Mouse (Mus musculus) MEL (cell line): ENCODE measurements at regions not wholly inside any gene's neighbourhood (a gene's known extent, or its start where the extent isn't known, plus 50 kb on each side); places are given as distances from the start of the nearest gene placed in this dataset.

Experiments
- DNase-seq: peaks from one replicate; pipeline ENCODE4 v3.0.0; 2011; ENCODE audit warnings: low read depth, low spot score
- H3K27ac ChIP-seq: 2 replicates; pipeline ENCODE4 v1.5.1; 2012; ENCODE audit warnings: low read depth, mild to moderate bottlenecking, control low read depth, low read length, moderate library complexity; ENCODE audit not compliant: control insufficient read depth
- H3K27me3 ChIP-seq, 2 experiments: fragments of 150-350 bp in 1 of 2; sonication (generic) in 1 of 2; 2 replicates each; pipeline ENCODE4 v1.6.1; 2012; ENCODE audit warnings: low read length in 2 of 2, mild to moderate bottlenecking in 2 of 2, improper control_type of control experiment in 1 of 2, moderate library complexity in 1 of 2; ENCODE audit not compliant: insufficient read depth in 2 of 2, control insufficient read depth in 1 of 2
- H3K36me3 ChIP-seq, 2 experiments: 2 replicates each; pipeline ENCODE4 v1.6.1; 2012 to 2014; ENCODE audit warnings: low read length in 2 of 2, improper control_type of control experiment in 1 of 2, inconsistent platforms in 1 of 2, mild to moderate bottlenecking in 1 of 2; ENCODE audit not compliant: insufficient read depth in 2 of 2, control insufficient read depth in 1 of 2
- H3K4me1 ChIP-seq, 2 experiments: fragments of 150-350 bp in 1 of 2; sonication (generic) in 1 of 2; 2 replicates each; pipeline ENCODE4 v1.6.1; 2012; ENCODE audit warnings: low read length in 2 of 2, improper control_type of control experiment in 1 of 2, mild to moderate bottlenecking in 1 of 2; ENCODE audit not compliant: insufficient read depth in 2 of 2, control insufficient read depth in 1 of 2
- H3K4me3 ChIP-seq, 2 experiments: fragments of 150-350 bp in 1 of 2; sonication (generic) in 1 of 2; 2 replicates each; pipeline ENCODE4 v1.5.1; 2012; ENCODE audit warnings: low read depth in 2 of 2, low read length in 2 of 2, mild to moderate bottlenecking in 2 of 2, moderate library complexity in 2 of 2, control low read depth in 1 of 2, improper control_type of control experiment in 1 of 2; ENCODE audit not compliant: control insufficient read depth in 1 of 2, insufficient read depth in 1 of 2
- H3K79me2 ChIP-seq: 2 replicates; pipeline ENCODE4 v1.6.1; 2012; ENCODE audit warnings: mild to moderate bottlenecking, low read length, moderate library complexity; ENCODE audit not compliant: control insufficient read depth, poor library complexity, insufficient read depth
- H3K9ac ChIP-seq: 2 replicates; pipeline ENCODE4 v1.6.1; 2012; ENCODE audit warnings: low read depth, mild to moderate bottlenecking, control low read depth, low read length, moderate library complexity; ENCODE audit not compliant: control insufficient read depth, poor library complexity, severe bottlenecking
- H3K9me3 ChIP-seq: fragments of 150-350 bp; sonication (generic); replicated peaks from 2 replicates; pipeline ENCODE4 v1.6.1; 2012; ENCODE audit warnings: mild to moderate bottlenecking, low read length, improper control_type of control experiment, moderate library complexity; ENCODE audit not compliant: insufficient read depth
- CHD1 ChIP-seq: IDR thresholded peaks from 2 replicates; pipeline ENCODE4 v1.6.1; 2012; ENCODE audit warnings: low read depth, mild to moderate bottlenecking, inconsistent platforms, low read length, improper control_type of control experiment
- CHD2 ChIP-seq: IDR thresholded peaks from 2 replicates; pipeline ENCODE4 v1.6.1; 2011; ENCODE audit warnings: low read length, improper control_type of control experiment
- E2F4 ChIP-seq: IDR thresholded peaks from 2 replicates; pipeline ENCODE4 v1.6.1; 2011; ENCODE audit warnings: low read depth, low read length, improper control_type of control experiment, borderline replicate concordance
- ELF1 ChIP-seq: IDR thresholded peaks from 2 replicates; pipeline ENCODE4 v1.6.1; 2014; ENCODE audit warnings: low read depth, mild to moderate bottlenecking, inconsistent platforms, low read length, improper control_type of control experiment, moderate library complexity
- EP300 ChIP-seq, 2 experiments: IDR thresholded peaks; 2 replicates each; pipeline ENCODE4 v1.6.1; 2011; ENCODE audit warnings: improper control_type of control experiment in 2 of 2, low read length in 2 of 2, low read depth in 1 of 2, mild to moderate bottlenecking in 1 of 2
- GABPA ChIP-seq: IDR thresholded peaks from 2 replicates; pipeline ENCODE4 v1.6.1; 2012; ENCODE audit warnings: low read depth, mild to moderate bottlenecking, inconsistent platforms, low read length, improper control_type of control experiment, moderate library complexity
- GATA1 ChIP-seq: IDR thresholded peaks from 2 replicates; pipeline ENCODE4 v1.6.1; 2011; ENCODE audit warnings: low read depth, low read length, improper control_type of control experiment
- HCFC1 ChIP-seq: IDR thresholded peaks from 2 replicates; pipeline ENCODE4 v1.6.1; 2012; ENCODE audit warnings: low read depth, mild to moderate bottlenecking, inconsistent platforms, low read length, improper control_type of control experiment, moderate library complexity
- KAT2A ChIP-seq: conservative IDR thresholded peaks from 2 replicates; pipeline ENCODE4 v1.6.1; 2012; ENCODE audit warnings: low read depth, low read length, improper control_type of control experiment, inconsistent platforms
- MAFK ChIP-seq: IDR thresholded peaks from 2 replicates; pipeline ENCODE4 v1.6.1; 2011; ENCODE audit warnings: low read depth, mild to moderate bottlenecking, low read length, improper control_type of control experiment, borderline replicate concordance
- MAX ChIP-seq: IDR thresholded peaks from 2 replicates; pipeline ENCODE4 v1.6.1; 2011; ENCODE audit warnings: low read length, improper control_type of control experiment
- MEF2A ChIP-seq: IDR thresholded peaks from 2 replicates; pipeline ENCODE4 v1.6.1; 2014; ENCODE audit warnings: low read depth, mild to moderate bottlenecking, inconsistent platforms, low read length, improper control_type of control experiment; ENCODE audit not compliant: poor library complexity, insufficient replicate concordance, severe bottlenecking; ENCODE audit errors: extremely low read depth
- MXI1 ChIP-seq: IDR thresholded peaks from 2 replicates; pipeline ENCODE4 v1.6.1; 2011; ENCODE audit warnings: mild to moderate bottlenecking, low read depth, low read length, improper control_type of control experiment
- MYB ChIP-seq: IDR thresholded peaks from 2 replicates; pipeline ENCODE4 v1.6.1; 2011; ENCODE audit warnings: mild to moderate bottlenecking, low read depth, low read length, improper control_type of control experiment
- MYC ChIP-seq: IDR thresholded peaks from 2 replicates; pipeline ENCODE4 v1.6.1; 2011; ENCODE audit warnings: low read depth, mild to moderate bottlenecking, low read length, improper control_type of control experiment, moderate library complexity
- POLR2AphosphoS2 ChIP-seq: IDR thresholded peaks from 2 replicates; pipeline ENCODE4 v1.6.1; 2011; ENCODE audit warnings: low read length, improper control_type of control experiment
- POLR2AphosphoS5 ChIP-seq: IDR thresholded peaks from 2 replicates; pipeline ENCODE4 v1.6.1; 2012; ENCODE audit warnings: low read depth, borderline replicate concordance, mild to moderate bottlenecking, inconsistent platforms, low read length, moderate library complexity, mixed read lengths
- RAD21 ChIP-seq: IDR thresholded peaks from 2 replicates; pipeline ENCODE4 v1.6.1; 2011; ENCODE audit warnings: mild to moderate bottlenecking, low read depth, low read length, improper control_type of control experiment
- SIN3A ChIP-seq: IDR thresholded peaks from 2 replicates; pipeline ENCODE4 v1.6.1; 2012; ENCODE audit warnings: low read length, improper control_type of control experiment, inconsistent platforms
- SMC3 ChIP-seq: IDR thresholded peaks from 2 replicates; pipeline ENCODE4 v1.6.1; 2011; ENCODE audit warnings: low read depth, low read length, improper control_type of control experiment
- TBP ChIP-seq: IDR thresholded peaks from 2 replicates; pipeline ENCODE4 v1.8.0; 2011; ENCODE audit warnings: low read depth, low read length, improper control_type of control experiment
- UBTF ChIP-seq: IDR thresholded peaks from 2 replicates; pipeline ENCODE4 v1.6.1; 2012; ENCODE audit warnings: low read depth, mild to moderate bottlenecking, inconsistent platforms, low read length, improper control_type of control experiment, moderate library complexity, borderline replicate concordance; ENCODE audit not compliant: insufficient read depth
- ZNF384 ChIP-seq: IDR thresholded peaks from 2 replicates; pipeline ENCODE4 v1.6.1; 2012; ENCODE audit warnings: low read depth, mild to moderate bottlenecking, inconsistent platforms, low read length, improper control_type of control experiment

DNA sequence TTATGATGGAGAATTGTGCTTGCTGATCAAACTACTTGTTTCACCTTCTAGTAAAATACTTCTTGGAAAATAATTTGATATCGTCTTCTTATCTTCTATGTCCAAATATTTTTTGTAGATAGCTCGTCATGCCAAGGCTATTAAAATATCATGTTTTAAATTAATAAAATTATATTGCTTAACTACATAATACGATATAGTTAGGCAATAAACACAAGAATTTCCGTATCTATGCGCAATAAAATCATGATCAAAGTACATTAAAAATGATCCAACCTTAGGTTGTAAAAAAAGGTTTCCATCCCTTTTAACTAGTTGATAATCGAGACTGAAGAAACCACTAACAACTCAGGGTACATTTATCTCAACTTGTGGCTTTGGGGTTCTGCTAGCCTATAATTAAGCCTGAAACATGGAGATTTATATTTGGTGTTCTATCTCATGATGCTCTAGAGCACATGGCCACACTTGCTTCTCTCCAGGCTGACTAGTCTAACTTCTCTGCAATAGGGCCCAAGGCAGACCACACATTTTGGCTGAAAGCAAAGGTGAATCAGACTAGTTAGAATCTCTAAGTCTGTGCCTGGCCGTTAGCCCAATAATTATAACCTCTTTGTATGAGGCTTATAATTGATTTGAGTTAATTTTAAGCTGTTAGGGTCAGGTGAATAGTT lies 314.5 kb downstream of the Plod2 start:
- TF ChIP-seq MAFK (no peak), MYB (no peak), POLR2AphosphoS5 (no peak), EP300 (IDR thresholded peaks at IDR 0.05; ENCODE audit: low read depth in 1 of 2, low read length in 2 of 2) (no peak), MYC (no peak), HCFC1 (no peak), E2F4 (no peak), CHD2 (no peak), SIN3A (no peak), CHD1 (no peak), UBTF (no peak), KAT2A (no peak), ZNF384 (no peak), GATA1 (no peak), SMC3 (no peak), ELF1 (no peak), MEF2A (no peak), GABPA (no peak), TBP (no peak), POLR2AphosphoS2 (no peak)
- TF ChIP-seq, all 39 proteins: peak for 0
- H3K9me3 ChIP-seq = no peaks in the 10 kb centered on the region
- no peak for DNase-seq
- no peak overlapping the region for H3K9ac ChIP-seq
- H3K27me3 ChIP-seq = no peaks in the 10 kb centered on the region
- no peaks in the 10 kb centered on the region for H3K4me1 ChIP-seq
- H3K27ac ChIP-seq = no peak overlapping the region
- no peaks in the 10 kb centered on the region for H3K79me2 ChIP-seq
- H3K36me3 ChIP-seq = no peaks in the 10 kb centered on the region
- no peak overlapping the region for H3K4me3 ChIP-seq

DNA sequence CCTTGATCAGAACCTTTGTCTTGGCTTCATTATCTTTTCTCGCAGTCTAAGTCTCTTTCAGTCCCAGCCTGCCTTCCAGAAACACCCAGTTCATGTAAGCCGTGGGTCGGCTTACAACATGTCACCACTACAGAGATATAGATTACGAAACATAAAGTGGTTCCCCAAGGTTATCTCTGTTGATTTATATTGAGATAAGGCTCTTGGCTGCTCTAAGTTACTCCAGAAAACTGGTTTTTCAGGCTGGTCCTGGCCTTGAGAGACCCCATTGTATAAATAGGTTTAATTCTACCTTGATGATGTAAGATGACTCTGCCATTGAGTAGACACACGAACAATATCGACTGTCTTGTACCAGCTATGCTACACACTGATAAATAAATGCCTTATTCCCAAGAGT lies 323.8 kb downstream of the Plod2 start:
- no peaks in the 10 kb centered on the region for H3K27me3 ChIP-seq
- H3K79me2 ChIP-seq = no peaks in the 10 kb centered on the region
- H3K36me3 ChIP-seq = no peaks in the 10 kb centered on the region
- TF ChIP-seq ZNF384 (no peak), RAD21 (no peak), MAX (no peak), MXI1 (no peak)
- no peak overlapping the region for H3K27ac ChIP-seq
- H3K4me3 ChIP-seq = no peak overlapping the region
- no peak for DNase-seq
- no peaks in the 10 kb centered on the region for H3K9me3 ChIP-seq
- H3K9ac ChIP-seq = no peak overlapping the region
- H3K4me1 ChIP-seq = no peaks in the 10 kb centered on the region
